Mouse (Mus musculus) limb, embryonic 10.5 days (tissue): ENCODE results near the gene Angel2. TPM values are rescaled to one million over a fixed set of nuclear protein-coding genes. Genes with fewer than 3 reads are reported as not detected.

Source experiments
- DNase-seq: peaks from one replicate; pipeline ENCODE4 v3.0.0-alpha.2; 2017; ENCODE audit warnings: low spot score
- H3K27ac ChIP-seq: fragments of 300-500 bp; sonication (generic); 2 replicates; pipeline ENCODE4 v1.5.1; 2016; ENCODE audit warnings: mild to moderate bottlenecking
- H3K27me3 ChIP-seq: fragments of 300-500 bp; sonication (generic); 2 replicates; pipeline ENCODE4 v1.6.1; 2016; ENCODE audit warnings: low read depth, mild to moderate bottlenecking; ENCODE audit not compliant: poor library complexity, severe bottlenecking
- H3K36me3 ChIP-seq: fragments of 300-500 bp; sonication (generic); 2 replicates; pipeline ENCODE4 v1.6.1; 2016; ENCODE audit warnings: mild to moderate bottlenecking, moderate library complexity
- H3K4me1 ChIP-seq: fragments of 300-500 bp; sonication (generic); 2 replicates; pipeline ENCODE4 v1.6.1; 2016
- H3K4me3 ChIP-seq: fragments of 300-500 bp; sonication (generic); 2 replicates; pipeline ENCODE4 v1.5.1; 2016; ENCODE audit warnings: mild to moderate bottlenecking, moderate library complexity
- H3K9me3 ChIP-seq: fragments of 300-500 bp; sonication (generic); replicated peaks from 2 replicates; pipeline ENCODE4 v1.6.1; 2016; ENCODE audit warnings: mild to moderate bottlenecking
- WGBS: fragments of 180-500 bp; shearing (Covaris S2); methylation state at CpG from one replicate; pipeline ENCODE4 v1.1.7; 2016; 5-methylcytosine and 5-hydroxymethylcytosine counted together
- polyA plus RNA-seq: library from polyadenylated mRNA; unstranded; fragments of >200 nt; fragmentation: Nextera tagmentation; extraction: Ambion mirVana; gene quantifications from 2 replicates; pipeline ENCODE4 v1.2.1, GENCODE M21; 2016

The Angel2 gene
- polyA plus RNA-seq, 1 experiment from 2014 or later, result 55.0 TPM

- WGBS, result 83% methylated on average over 6 of the region's 6 CpGs
- Histone ChIP-seq H3K27me3 (no peaks in the 10 kb centered on the region), H3K4me3 (peak overlapping the region; percentile 81), H3K9me3 (no peaks in the 10 kb centered on the region), H3K36me3 (no peaks in the 10 kb centered on the region), H3K27ac (peak overlapping the region; percentile 86), H3K4me1 (peaks cover 16% of the 10 kb centered on the region)
- DNase-seq, result no peak
Measured at GRCm38 (mm10) chr1:190910836-190911235, 14.1 kb upstream of the Angel2 start.

- H3K36me3 ChIP-seq, result no peaks in the 10 kb centered on the region
- peak; percentile 83 for DNase-seq
- H3K27me3 ChIP-seq, result no peaks in the 10 kb centered on the region
- H3K4me3 ChIP-seq, result peak within 1 kb of the TSS; percentile 81
- peaks cover 16% of the 10 kb centered on the region for H3K4me1 ChIP-seq
- WGBS, result under 1% methylated on average over 47 of the region's 47 CpGs
- peak within 1 kb of the TSS; percentile 86 for H3K27ac ChIP-seq
- no peaks in the 10 kb centered on the region for H3K9me3 ChIP-seq
Measured at GRCm38 (mm10) chr1:190911415-190912123, 13.3 kb upstream of the Angel2 start, which contains the start of gene Rps6kc1. TSS of gene Rps6kc1 (minus strand) at chr1:190911770.

- no peaks in the 10 kb centered on the region for H3K36me3 ChIP-seq
- no peak overlapping the region for H3K27ac ChIP-seq
- peaks cover 16% of the 10 kb centered on the region for H3K4me1 ChIP-seq
- H3K27me3 ChIP-seq, result no peaks in the 10 kb centered on the region
- no peak overlapping the region; the same call in 1 of the 2 replicates for H3K4me3 ChIP-seq
- no peak for DNase-seq
- H3K9me3 ChIP-seq, result no peaks in the 10 kb centered on the region
- 55% methylated on average over 1 of the region's 1 CpGs for WGBS
Measured at GRCm38 (mm10) chr1:190912623-190913022, 12.3 kb upstream of the Angel2 start.

GRCm38 (mm10) chr1:190918938-190919337 lies 6.0 kb upstream of the Angel2 start:
- Histone ChIP-seq H3K36me3 (no peaks in the 10 kb centered on the region), H3K27me3 (no peaks in the 10 kb centered on the region), H3K9me3 (no peaks in the 10 kb centered on the region), H3K4me3 (no peak overlapping the region), H3K4me1 (no peaks in the 10 kb centered on the region), H3K27ac (no peak overlapping the region)
- DNase-seq, result no peak
- WGBS, result 77% methylated on average over 7 of the region's 7 CpGs

GRCm38 (mm10) chr1:190919725-190920469 lies 5.0 kb upstream of the Angel2 start:
- 77% methylated on average over 8 of the region's 8 CpGs for WGBS
- DNase-seq, result no peak
- H3K9me3 ChIP-seq, result no peaks in the 10 kb centered on the region
- no peaks in the 10 kb centered on the region for H3K4me1 ChIP-seq
- H3K27me3 ChIP-seq, result no peaks in the 10 kb centered on the region
- no peak overlapping the region for H3K27ac ChIP-seq
- H3K36me3 ChIP-seq, result no peaks in the 10 kb centered on the region
- no peak overlapping the region for H3K4me3 ChIP-seq

- 93% methylated on average over 3 of the region's 3 CpGs for WGBS
- Histone ChIP-seq H3K4me3 (peak overlapping the region; percentile 78), H3K27ac (no peak overlapping the region), H3K36me3 (no peaks in the 10 kb centered on the region), H3K27me3 (no peaks in the 10 kb centered on the region), H3K4me1 (peaks cover 17% of the 10 kb centered on the region), H3K9me3 (no peaks in the 10 kb centered on the region)
- no peak for DNase-seq
Measured at GRCm38 (mm10) chr1:190927311-190927710, 2.4 kb downstream of the Angel2 start.

- H3K4me3 ChIP-seq, result peak overlapping the region; percentile 78
- H3K36me3 ChIP-seq, result peaks cover 3% of the 10 kb centered on the region
- no peak for DNase-seq
- no peaks in the 10 kb centered on the region for H3K9me3 ChIP-seq
- WGBS, result 29% methylated on average over 16 of the region's 16 CpGs
- H3K27me3 ChIP-seq, result no peaks in the 10 kb centered on the region
- H3K27ac ChIP-seq, result peak overlapping the region; percentile 98
- peaks cover 17% of the 10 kb centered on the region for H3K4me1 ChIP-seq
Measured at GRCm38 (mm10) chr1:190927751-190928369, 2.9 kb downstream of the Angel2 start.

- peaks cover 8% of the 10 kb centered on the region for H3K36me3 ChIP-seq
- H3K4me3 ChIP-seq, result peak overlapping the region; percentile 78
- peaks cover 17% of the 10 kb centered on the region for H3K4me1 ChIP-seq
- H3K27ac ChIP-seq, result peak overlapping the region; percentile 98
- H3K9me3 ChIP-seq, result no peaks in the 10 kb centered on the region
- H3K27me3 ChIP-seq, result no peaks in the 10 kb centered on the region
- DNase-seq, result peak; percentile 99
- under 1% methylated on average over 68 of the region's 79 CpGs for WGBS
Measured at GRCm38 (mm10) chr1:190928370-190929009, 3.6 kb downstream of the Angel2 start.

- Histone ChIP-seq H3K27me3 (no peaks in the 10 kb centered on the region), H3K27ac (peak overlapping the region; percentile 98), H3K4me1 (peaks cover 17% of the 10 kb centered on the region), H3K36me3 (peaks cover 14% of the 10 kb centered on the region), H3K9me3 (no peaks in the 10 kb centered on the region), H3K4me3 (peak overlapping the region; percentile 78)
- 11% methylated on average over 27 of the region's 27 CpGs for WGBS
- no peak for DNase-seq
Measured at GRCm38 (mm10) chr1:190929010-190929695, 4.2 kb downstream of the Angel2 start.

- WGBS, result 86% methylated on average over 6 of the region's 6 CpGs
- no peaks in the 10 kb centered on the region for H3K27me3 ChIP-seq
- peak; percentile 23 for DNase-seq
- H3K36me3 ChIP-seq, result peaks cover 24% of the 10 kb centered on the region
- H3K27ac ChIP-seq, result no peak overlapping the region
- no peaks in the 10 kb centered on the region for H3K9me3 ChIP-seq
- H3K4me3 ChIP-seq, result no peak overlapping the region
- peaks cover 17% of the 10 kb centered on the region for H3K4me1 ChIP-seq
Measured at GRCm38 (mm10) chr1:190930181-190930580, 5.3 kb downstream of the Angel2 start.

- no peaks in the 10 kb centered on the region for H3K9me3 ChIP-seq
- H3K27me3 ChIP-seq, result no peaks in the 10 kb centered on the region
- H3K4me3 ChIP-seq, result no peak overlapping the region
- 94% methylated on average over 7 of the region's 7 CpGs for WGBS
- DNase-seq, result no peak
- peaks cover 96% of the 10 kb centered on the region for H3K36me3 ChIP-seq
- H3K4me1 ChIP-seq, result no peaks in the 10 kb centered on the region
- H3K27ac ChIP-seq, result no peak overlapping the region
Measured at GRCm38 (mm10) chr1:190939803-190940202, 14.9 kb downstream of the Angel2 start.

GRCm38 (mm10) chr1:190944109-190944760 lies 19.3 kb downstream of the Angel2 start:
- H3K4me3 ChIP-seq, result no peak overlapping the region
- peak; percentile 72 for DNase-seq
- H3K9me3 ChIP-seq, result no peaks in the 10 kb centered on the region
- H3K36me3 ChIP-seq, result peaks cover 98% of the 10 kb centered on the region
- no peaks in the 10 kb centered on the region for H3K4me1 ChIP-seq
- H3K27me3 ChIP-seq, result no peaks in the 10 kb centered on the region
- no peak overlapping the region for H3K27ac ChIP-seq
- WGBS, result 60% methylated on average over 6 of the region's 6 CpGs
